8 mouse cellular contexts compared by ENCODE assay signal in the genomic region with DNA sequence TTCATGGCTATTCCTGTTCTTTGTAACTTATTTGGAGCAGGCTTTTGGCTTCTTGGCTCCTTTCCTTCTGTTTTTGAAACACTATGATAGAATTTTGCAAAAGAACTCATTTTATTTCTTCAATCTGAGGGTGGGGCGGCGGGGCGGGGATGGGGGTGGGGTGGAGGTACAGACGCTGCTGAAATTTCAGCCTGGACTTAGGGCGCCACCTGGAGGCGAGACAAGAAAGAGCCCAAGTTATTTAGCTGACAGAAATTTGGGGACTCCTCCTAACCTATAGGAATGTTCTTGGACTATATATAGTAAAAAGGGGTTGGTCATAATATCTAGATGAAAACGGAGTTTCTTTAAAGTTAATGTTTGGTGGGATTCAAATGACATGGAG. TPM values are rescaled to one million over a fixed set of nuclear protein-coding genes. Genes with fewer than 3 reads are reported as not detected.
DNase-seq lines count a peak whose midpoint lies in the region; ATAC-seq and TF ChIP-seq lines count a peak whose summit lies in the region.

No protein-coding gene starts in this region.

- no peak overlapping the region for H3K9ac ChIP-seq in limb, embryonic 12.5 days (replicated peaks)
- H3K9ac ChIP-seq in stomach, embryonic 16.5 days (ENCODE audit: low read length) = no peak overlapping the region

- TF ChIP-seq POLR2A in myocyte (IDR thresholded peaks at IDR 0.05; ENCODE audit: insufficient read length, low read depth) = no peak

- H3K4me3 ChIP-seq in limb, embryonic 12.5 days (replicated peaks) = no peak overlapping the region
- no peak overlapping the region for H3K4me3 ChIP-seq in myocyte
- H3K4me3 ChIP-seq in stomach, embryonic 16.5 days (replicated peaks; ENCODE audit: low read length) = peak overlapping the region; percentile 9

- no peaks in the 10 kb centered on the region for H3K27me3 ChIP-seq in limb, embryonic 12.5 days
- no peaks in the 10 kb centered on the region for H3K27me3 ChIP-seq in myocyte (ENCODE audit: control insufficient read depth, insufficient read depth, insufficient read length)
- H3K27me3 ChIP-seq in stomach, embryonic 16.5 days (ENCODE audit: control insufficient read depth, insufficient read depth, low read length) = no peaks in the 10 kb centered on the region

- no peaks in the 10 kb centered on the region for H3K79me2 ChIP-seq in myocyte (ENCODE audit: control insufficient read depth, insufficient read depth)

- no peak overlapping the region for H3K27ac ChIP-seq in limb, embryonic 12.5 days
- H3K27ac ChIP-seq in stomach, embryonic 16.5 days (ENCODE audit: low read length) = no peak overlapping the region

- H3K4me2 ChIP-seq in limb, embryonic 12.5 days = peak overlapping the region; percentile 31
- H3K4me2 ChIP-seq in myocyte (ENCODE audit: low read depth) = peak overlapping the region; percentile 63
- H3K4me2 ChIP-seq in stomach, embryonic 16.5 days (ENCODE audit: low read depth, low read length) = peak overlapping the region; percentile 35; the same call in 1 of the 2 replicates

- no peak overlapping the region for H3ac ChIP-seq in myocyte (ENCODE audit: control insufficient read depth, insufficient read length)

- H3K36me3 ChIP-seq in limb, embryonic 12.5 days = no peaks in the 10 kb centered on the region
- no peaks in the 10 kb centered on the region for H3K36me3 ChIP-seq in myocyte (ENCODE audit: control insufficient read depth, insufficient read depth)
- H3K36me3 ChIP-seq in stomach, embryonic 16.5 days (ENCODE audit: control insufficient read depth, insufficient read depth, low read length) = no peaks in the 10 kb centered on the region

- no peaks in the 10 kb centered on the region for H3K9me3 ChIP-seq in limb, embryonic 12.5 days
- no peaks in the 10 kb centered on the region for H3K9me3 ChIP-seq in stomach, embryonic 16.5 days (replicated peaks; ENCODE audit: control insufficient read depth, low read length)

- H3K4me1 ChIP-seq in limb, embryonic 12.5 days (replicated peaks) = no peaks in the 10 kb centered on the region
- H3K4me1 ChIP-seq in stomach, embryonic 16.5 days (ENCODE audit: control insufficient read depth, insufficient read depth, low read length) = no peaks in the 10 kb centered on the region

- peak; percentile 46 to 84 for DNase-seq in heart, adult 18-20 months
- DNase-seq in heart, adult 11 months = no peak
- peak; percentile 51 to 68 for DNase-seq in cerebellum, adult 18-20 months
- DNase-seq in gastrocnemius, postnatal 10 days = peak; percentile 73
- peak; percentile 8 to 52 for DNase-seq in kidney, adult 8-10 months

- 4% methylated on average over 7 of the region's 7 CpGs for WGBS in limb, embryonic 12.5 days
- 2% methylated on average over 7 of the region's 7 CpGs for WGBS in stomach, embryonic 16.5 days

- no peak for ATAC-seq in limb, embryonic 12.5 days (ENCODE audit: insufficient number of reproducible peaks, insufficient read depth, low FRiP score, low TSS enrichment, low read depth)
- ATAC-seq in stomach, embryonic 16.5 days (ENCODE audit: insufficient read depth, low FRiP score) = no peak

TF ChIP-seq in myocyte, 11 proteins besides CTCF, POLR2A, EP300 and RAD21:
- TF ChIP-seq MYOG (IDR thresholded peaks at IDR 0.05; ENCODE audit: control insufficient read depth in 1 of 3, insufficient read depth in 1 of 3, insufficient read length in 2 of 3, low read depth in 2 of 3) = no peak
- TF ChIP-seq MYOD1 (IDR thresholded peaks at IDR 0.05; ENCODE audit: control insufficient read depth in 1 of 3, insufficient read length in 2 of 3, low read depth in 2 of 3) = no peak
- no peak for TF ChIP-seq SRF (IDR thresholded peaks at IDR 0.05; ENCODE audit: control insufficient read depth, insufficient read length, low read depth)
- no peak for TF ChIP-seq TCF12 (IDR thresholded peaks at IDR 0.05; ENCODE audit: insufficient read depth, poor library complexity, severe bottlenecking)
- no peak for TF ChIP-seq REST (IDR thresholded peaks at IDR 0.05; ENCODE audit: insufficient read depth, insufficient read length)
- no peak for TF ChIP-seq MAX (IDR thresholded peaks at IDR 0.05; ENCODE audit: low read depth)
- TF ChIP-seq TCF3 (IDR thresholded peaks at IDR 0.05; ENCODE audit: insufficient read length, low read depth) = no peak
- TF ChIP-seq E2F4 (IDR thresholded peaks at IDR 0.05; ENCODE audit: insufficient read depth) = no peak

RNA-seq across cellular contexts. Expression of a gene that starts 14.0 kb away (rescaled TPM):
- total RNA-seq in heart, adult 18-20 months (2021) = not detected
- total RNA-seq in gastrocnemius, postnatal 10 days (2021) = not detected
- polyA plus RNA-seq in limb, embryonic 12.5 days (2016; fragmentation: Nextera tagmentation; extraction: Ambion mirVana) = not detected in 2 replicates
- polyA plus RNA-seq in myocyte (2012; fragmentation: generic; extraction: Trizol) = not detected
- polyA plus RNA-seq in stomach, embryonic 16.5 days (2015; fragmentation: Nextera tagmentation; extraction: Ambion mirVana) = not detected in 2 replicates

RNA-seq across cellular contexts. Expression of a gene that starts 36.1 kb away (rescaled TPM):
- not detected for total RNA-seq in heart, adult 18-20 months (2021)
- not detected for total RNA-seq in gastrocnemius, postnatal 10 days (2021)
- not detected in 2 replicates for polyA plus RNA-seq in limb, embryonic 12.5 days (2016; fragmentation: Nextera tagmentation; extraction: Ambion mirVana)
- not detected for polyA plus RNA-seq in myocyte (2012; fragmentation: generic; extraction: Trizol)
- polyA plus RNA-seq in stomach, embryonic 16.5 days (2015; fragmentation: Nextera tagmentation; extraction: Ambion mirVana) = 0.04 and 0.07 TPM in 2 replicates
